Mouse (Mus musculus) natural killer cell, adult 2 months (primary cell): ENCODE data around the gene Hnrnpk.
"Not testable (repeated sequence)": the region's sequence is repeated elsewhere in the genome, so short reads cannot be mapped to it uniquely, and the experiment has no call there.

Experiments used
- DNase-seq, 2 experiments: peaks; one replicate each; pipeline ENCODE4 v3.0.0; 2022; ENCODE audit warnings: low spot score in 2 of 2

Gene Hnrnpk

DNA sequence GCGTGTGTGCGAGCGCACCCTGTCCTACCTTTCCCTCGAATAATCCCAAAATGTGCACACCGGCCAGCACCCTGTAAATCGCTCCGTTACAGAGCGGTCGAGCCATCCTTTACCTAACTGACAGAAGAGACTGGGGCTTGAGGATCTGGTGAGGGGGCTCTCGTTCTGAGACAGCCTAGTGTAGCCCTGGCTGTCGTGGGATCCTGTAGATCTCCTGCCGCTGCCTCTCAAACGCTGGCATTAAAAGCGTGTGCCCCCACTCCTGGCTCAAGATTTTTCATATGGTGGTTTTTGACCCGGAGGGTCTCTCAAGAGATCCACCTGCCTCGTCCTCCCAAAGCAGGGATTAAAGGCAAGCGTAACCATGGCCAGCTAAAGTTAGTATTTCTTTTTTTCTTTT is at the start of gene Hnrnpk:
Gene Hnrnpk, minus strand, starts transcription at position 101 of the 400 bp plus-strand sequence.
- not testable (repeated sequence) for DNase-seq

DNA sequence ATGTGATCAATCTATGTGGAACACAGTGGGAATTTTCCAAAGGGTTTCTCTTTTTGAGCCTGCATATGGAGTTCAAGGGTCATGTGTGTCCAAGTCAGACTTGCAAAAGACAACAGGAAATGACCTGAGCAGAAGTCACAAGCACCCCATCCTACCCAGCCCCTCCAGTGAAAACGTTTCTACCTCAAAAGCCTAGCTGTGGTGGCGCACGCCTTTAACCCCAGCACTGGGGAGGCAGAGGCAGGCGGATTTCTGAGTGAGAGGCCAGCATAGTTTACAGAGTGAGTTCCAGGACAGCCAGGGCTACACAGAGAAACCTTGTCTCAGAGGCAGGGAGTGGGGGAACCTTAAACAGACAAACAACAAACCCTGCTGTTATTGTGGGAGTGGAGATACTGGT is 49.1 kb upstream of the Hnrnpk start:
- DNase-seq: no peak

GRCm38 (mm10) chr13:58450459-58451182 is 47.5 kb upstream of the Hnrnpk start:
- no peak for DNase-seq

- DNase-seq: peak in 1 of 2 experiments; percentile 29
These were observed 43.4 kb upstream of the Hnrnpk start for GRCm38 (mm10) chr13:58446541-58446940.

- DNase-seq: peak; percentile 14 to 76
These were observed 40.6 kb upstream of the Hnrnpk start for GRCm38 (mm10) chr13:58443787-58444186.

- no peak for DNase-seq
These were observed 40.2 kb upstream of the Hnrnpk start for GRCm38 (mm10) chr13:58443326-58443725.

DNA sequence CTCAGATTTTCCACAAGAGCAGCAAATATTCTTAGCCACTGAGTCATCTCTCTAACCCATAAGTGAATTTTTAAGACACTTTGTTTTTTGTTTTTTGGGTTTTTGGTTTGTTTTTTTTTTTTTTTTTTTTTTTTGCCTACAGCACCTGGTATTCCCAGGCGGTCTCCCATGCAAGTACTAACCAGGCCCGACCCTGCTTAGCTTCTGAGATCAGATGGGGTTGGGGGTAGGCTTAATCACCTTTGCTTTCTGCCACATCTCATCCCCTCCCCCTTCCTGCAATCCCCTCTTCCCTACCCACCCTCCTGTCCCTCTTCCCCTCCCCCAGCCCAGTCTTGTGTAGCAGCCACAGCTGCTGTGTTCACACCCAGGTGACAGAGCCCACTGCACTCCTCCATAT is 36.6 kb upstream of the Hnrnpk start:
- no peak for DNase-seq

GRCm38 (mm10) chr13:58423061-58423660 is 20.0 kb upstream of the Hnrnpk start:
- no peak for DNase-seq

GRCm38 (mm10) chr13:58422242-58422641 is 19.1 kb upstream of the Hnrnpk start:
- no peak for DNase-seq

DNA sequence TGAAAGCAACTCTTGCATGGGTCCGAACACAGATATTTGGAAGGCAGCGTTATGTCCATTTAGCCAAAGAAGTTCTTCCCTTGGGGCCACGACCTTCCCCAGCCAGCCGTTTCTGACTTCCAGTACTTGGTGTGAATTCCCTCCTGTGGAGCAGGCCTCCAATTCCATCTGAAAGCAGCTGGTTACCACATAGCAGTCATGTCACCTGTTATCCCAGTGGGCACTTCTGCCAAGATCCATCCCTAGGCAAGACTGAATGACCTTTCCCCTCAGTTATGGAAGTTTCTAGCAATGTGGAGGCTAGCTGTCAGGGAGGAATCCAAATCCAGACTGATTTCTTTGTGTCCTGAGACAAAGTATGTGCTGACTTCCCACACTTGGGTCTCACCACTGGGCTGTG is 17.9 kb upstream of the Hnrnpk start:
- no peak for DNase-seq

- DNase-seq: no peak
These were observed 16.1 kb upstream of the Hnrnpk start for GRCm38 (mm10) chr13:58419266-58419665.

DNA sequence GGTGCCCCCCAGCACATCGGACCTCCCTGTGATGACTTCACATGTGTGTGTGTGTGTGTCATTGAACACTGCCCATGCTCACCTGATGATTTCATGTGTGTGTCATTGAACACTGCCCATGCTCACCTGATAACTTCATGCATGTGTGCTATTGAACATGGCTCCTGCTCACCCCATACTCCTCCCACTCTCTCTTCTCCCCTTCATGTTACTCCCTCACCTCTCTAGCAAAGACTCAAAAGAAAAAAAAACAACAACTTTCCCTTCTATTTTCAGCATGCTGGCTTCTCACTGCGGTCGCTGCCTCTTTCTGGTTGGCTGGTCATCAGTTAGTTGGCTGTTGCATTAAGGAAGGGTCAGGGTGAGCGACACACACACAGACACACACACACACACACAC is 15.5 kb upstream of the Hnrnpk start:
- peak in 1 of 2 experiments; percentile 23 for DNase-seq

DNA sequence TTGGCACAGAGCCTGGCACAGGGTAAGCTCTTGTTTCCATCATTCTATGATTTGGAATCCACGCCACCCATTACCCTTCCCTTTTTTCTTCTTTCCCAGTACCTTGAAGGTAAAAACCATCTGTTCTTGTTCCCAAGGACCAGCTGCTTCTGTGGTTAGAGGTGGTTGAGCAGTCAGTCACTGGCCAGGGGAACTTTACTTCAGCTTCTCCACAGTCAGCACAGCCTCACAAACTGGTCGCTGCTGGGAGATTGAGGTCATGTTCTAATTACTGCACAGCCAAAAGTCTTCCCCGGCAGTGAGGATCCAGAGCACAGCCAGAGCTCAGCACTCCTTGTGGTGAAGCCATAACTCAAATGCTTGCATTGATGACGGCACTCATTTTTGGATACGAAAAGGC is 12.7 kb upstream of the Hnrnpk start:
- DNase-seq: no peak

GRCm38 (mm10) chr13:58415374-58415773 is 12.2 kb upstream of the Hnrnpk start:
- DNase-seq: no peak

GRCm38 (mm10) chr13:58411073-58411472 is 7.9 kb upstream of the Hnrnpk start:
- DNase-seq: no peak

DNA sequence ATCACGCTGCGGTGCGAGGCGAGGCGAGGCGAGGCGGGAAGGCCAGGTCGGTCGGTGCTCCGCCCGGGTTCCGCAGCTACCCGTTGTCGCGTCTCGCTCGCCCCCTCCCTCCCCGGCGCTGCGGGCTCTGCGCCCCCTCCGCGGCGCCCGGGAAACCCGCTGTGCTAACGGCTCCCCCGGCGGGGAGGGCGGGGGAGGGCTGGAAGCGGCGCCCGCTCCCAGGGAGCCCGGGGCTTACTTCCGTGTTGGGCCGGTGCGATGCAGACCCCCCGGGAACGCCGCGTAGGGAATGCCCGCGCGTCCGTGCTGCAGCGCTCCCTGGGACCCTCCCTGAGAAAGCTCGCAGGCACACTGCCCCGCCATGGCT is 416 bp downstream of the Hnrnpk start:
- DNase-seq: no peak

DNA sequence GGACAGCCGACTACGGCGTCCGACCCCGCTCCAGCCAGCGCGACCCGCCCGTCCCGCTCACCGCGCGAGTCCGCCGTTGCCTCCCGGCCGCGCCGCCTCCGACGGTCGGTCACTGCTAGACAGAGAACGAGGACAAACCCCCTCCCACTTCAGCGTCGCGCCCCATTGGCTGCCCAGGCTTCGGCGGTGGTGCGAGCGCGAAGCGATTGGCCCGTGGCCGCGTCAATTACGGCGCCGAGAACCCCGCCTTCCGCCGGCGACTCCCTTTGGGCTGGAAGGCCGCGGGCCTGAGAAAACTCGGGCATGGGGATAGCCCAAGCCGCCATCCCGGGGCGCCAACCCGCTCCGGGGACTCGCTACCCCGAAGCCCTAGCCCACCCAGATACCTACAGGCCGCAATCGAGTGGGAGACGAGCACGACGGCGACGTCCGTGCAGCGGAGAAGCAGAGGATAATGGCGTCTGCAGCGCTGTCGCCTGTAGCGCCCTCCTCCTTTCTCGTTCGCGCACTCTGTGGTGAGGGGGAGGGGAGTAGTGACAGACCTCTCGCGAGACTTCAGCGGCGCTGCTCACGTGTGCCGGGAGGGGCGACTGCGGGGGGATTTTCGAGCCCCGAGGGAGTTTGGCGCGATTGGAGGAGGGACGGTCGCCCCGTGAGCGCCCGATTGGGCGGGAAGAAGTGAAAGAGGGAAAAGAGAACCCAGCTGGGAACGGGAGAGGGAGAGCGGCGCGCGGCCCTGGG is 970 bp downstream of the Hnrnpk start, which contains the start of gene Rmi1:
Gene Rmi1, plus strand, starts transcription at position 246 of the 741 bp plus-strand sequence.
- peak; percentile 98 for DNase-seq

- peak; percentile 70 to 77 for DNase-seq
These were observed 1.8 kb downstream of the Hnrnpk start for GRCm38 (mm10) chr13:58401135-58402002.

DNA sequence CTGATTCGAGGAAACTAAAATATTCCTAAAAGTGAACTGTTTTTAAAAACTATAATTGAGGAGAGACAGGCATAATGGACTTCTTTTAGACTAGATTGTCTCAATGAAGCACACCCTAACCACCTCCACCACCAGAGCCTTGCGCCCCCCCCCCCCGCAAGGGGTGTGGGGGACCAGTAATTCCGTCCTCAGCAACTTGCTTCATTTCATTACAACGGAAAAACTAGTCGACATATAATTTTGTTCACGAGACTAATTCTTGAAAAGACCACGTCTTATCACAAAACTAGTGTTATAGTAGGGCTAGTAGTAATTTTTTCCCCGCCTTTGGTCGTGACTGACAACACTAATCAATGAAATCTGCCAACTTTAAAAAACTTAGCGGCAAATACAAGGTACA is 2.6 kb downstream of the Hnrnpk start:
- DNase-seq: no peak

GRCm38 (mm10) chr13:58397651-58398050 is 5.5 kb downstream of the Hnrnpk start:
- DNase-seq: no peak

DNA sequence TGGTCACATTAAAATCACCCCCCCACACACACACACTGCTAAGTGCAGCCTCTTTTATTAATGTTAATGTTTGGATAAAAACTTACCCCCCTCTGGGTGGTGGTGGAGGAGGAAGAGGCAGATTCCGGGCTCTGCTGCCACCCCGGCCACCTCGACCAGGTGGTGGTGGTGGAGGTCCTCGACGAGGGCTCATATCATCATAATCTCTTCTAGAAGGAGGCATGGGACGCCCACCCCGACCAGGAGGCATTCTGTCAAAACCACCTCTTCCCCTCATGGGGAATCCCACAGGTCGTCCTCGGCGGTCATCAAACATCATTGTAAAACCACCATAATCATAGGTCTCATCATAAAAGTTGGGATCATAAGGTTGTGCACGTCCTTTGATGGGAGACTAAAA is 8.8 kb downstream of the Hnrnpk start:
- not testable (repeated sequence) for DNase-seq
